Comparison of ENCODE assay signal across 9 mouse cellular contexts in the genomic region with DNA sequence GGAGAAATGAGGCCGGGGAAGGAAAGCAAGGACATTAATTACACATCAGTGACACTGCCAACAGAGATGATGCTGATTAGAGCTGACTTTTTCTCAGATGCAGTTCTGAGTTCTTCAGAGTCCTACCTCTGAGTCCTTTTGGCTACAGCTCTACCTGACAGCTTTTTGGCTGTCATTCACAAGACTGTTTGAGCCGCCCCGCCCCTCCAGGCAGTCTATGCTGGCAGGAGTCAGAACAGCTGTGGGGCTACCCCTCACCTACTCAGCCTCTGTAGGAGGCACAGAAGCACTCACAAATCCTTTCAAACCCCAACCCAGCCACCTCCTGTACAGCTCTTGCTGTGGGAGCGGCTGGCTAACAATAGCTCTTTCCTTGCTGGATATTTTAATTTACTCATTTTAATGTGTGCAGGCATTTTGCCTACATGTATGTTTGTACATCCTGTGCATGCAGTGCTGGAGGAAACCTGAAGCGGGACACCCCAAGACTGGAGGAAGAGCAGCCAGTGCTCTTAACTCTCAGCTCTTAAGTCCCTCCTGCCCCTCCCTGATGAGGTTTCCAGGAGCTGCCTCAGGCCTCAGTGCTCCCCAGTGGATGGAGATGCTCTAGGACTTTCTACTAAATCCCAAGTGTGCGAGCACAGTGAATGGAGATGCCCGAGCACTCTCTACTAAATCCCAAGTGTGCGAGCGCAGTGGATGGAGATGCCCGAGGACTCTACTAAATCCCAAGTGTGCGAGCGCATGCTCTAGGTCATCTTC. TPM values are rescaled to one million over a fixed set of nuclear protein-coding genes. Genes with fewer than 3 reads are reported as not detected.
DNase-seq lines count a peak whose midpoint lies in the region; ATAC-seq lines count a peak whose summit lies in the region.
"Had no signal": no experiment of that assay in that cellular context is flagged by ENCODE, and none has a peak within 500 bp of the region (broad histone marks: within the 10 kb centered on the region; RNA-seq: fewer than 3 reads in every experiment).

No protein-coding gene starts in this region.

- no peaks in the 10 kb centered on the region for H3K36me3 ChIP-seq in neural tube, embryonic 15.5 days
- H3K36me3 ChIP-seq: stomach, embryonic 15.5 days had no signal

- H3K4me1 ChIP-seq in neural tube, embryonic 15.5 days: no peaks in the 10 kb centered on the region

- H3K27me3 ChIP-seq in neural tube, embryonic 15.5 days (replicated peaks): no peaks in the 10 kb centered on the region
- H3K27me3 ChIP-seq: stomach, embryonic 15.5 days had no signal

- no peaks in the 10 kb centered on the region for H3K9me3 ChIP-seq in neural tube, embryonic 15.5 days (replicated peaks)
- H3K9me3 ChIP-seq: stomach, embryonic 15.5 days had no signal

- H3K4me2 ChIP-seq in neural tube, embryonic 15.5 days: no peak overlapping the region
- H3K4me2 ChIP-seq: stomach, embryonic 15.5 days had no signal

- no peak overlapping the region for H3K9ac ChIP-seq in neural tube, embryonic 15.5 days (replicated peaks)
- H3K9ac ChIP-seq: stomach, embryonic 15.5 days had no signal

- DNase-seq in cerebellum, postnatal 14 days: peak; percentile 62 to 72
- no peak for DNase-seq in cerebellum, adult 18-20 months
- peak; percentile 79 for DNase-seq in left cerebral cortex, postnatal 4 days
- no peak for DNase-seq in left cerebral cortex, adult 9 months (ENCODE audit: low spot score in 2 of 2)
- DNase-seq in adrenal gland, postnatal 25 days: peak; percentile 29
- no peak for DNase-seq in natural killer cell, adult 2 months (ENCODE audit: low spot score in 2 of 2)

- H3K4me3 ChIP-seq in neural tube, embryonic 15.5 days (replicated peaks): no peak overlapping the region
- H3K4me3 ChIP-seq: stomach, embryonic 15.5 days had no signal

- WGBS in neural tube, embryonic 15.5 days: 80% methylated on average over 12 of the region's 12 CpGs

- H3K27ac ChIP-seq in neural tube, embryonic 15.5 days (replicated peaks): no peak overlapping the region

- 0 out of 2 replicates have a peak, but pooled peaks have one; percentile 34 for ATAC-seq in megakaryocyte progenitor cell, adult 5-6 weeks (replicated peaks; ENCODE audit: poor library complexity)
- ATAC-seq in neural tube, embryonic 15.5 days (ENCODE audit: low FRiP score): no peak

- intact Hi-C loops in left cerebral cortex, postnatal 4 days (cut with DNase I): no loop called here

RNA-seq across cellular contexts. Expression of a gene that starts 57.5 kb away (rescaled TPM):
- total RNA-seq in left cerebral cortex, postnatal 4 days (2021): 1 to 10 TPM; 3.7 to 3.8 TPM
- total RNA-seq in adrenal gland, postnatal 25 days (2021): 23.2 and 25.2 TPM in 2 replicates
- 39.2 and 40.8 TPM in 2 replicates for total RNA-seq in megakaryocyte progenitor cell, adult 5-6 weeks (2015)
- total RNA-seq in megakaryocyte progenitor cell, adult 5-6 weeks (2017): 23.9 and 24.4 TPM in 2 replicates
- 2.2 and 10.1 TPM in 2 replicates for polyA plus RNA-seq in neural tube, embryonic 15.5 days (2015; fragmentation: Nextera tagmentation; extraction: Ambion mirVana)

RNA-seq across cellular contexts. Expression of a gene that starts 59.4 kb away (rescaled TPM):
- 1 to 10 TPM in 1 of 2 experiments, under 1 TPM in 1; 0.44 to 1.1 TPM for total RNA-seq in left cerebral cortex, postnatal 4 days (2021)
- 2.8 TPM in 2 replicates for total RNA-seq in adrenal gland, postnatal 25 days (2021)
- 0.07 TPM in 1 of 2 replicates, not detected in the other for total RNA-seq in megakaryocyte progenitor cell, adult 5-6 weeks (2015)
- not detected in 2 replicates for total RNA-seq in megakaryocyte progenitor cell, adult 5-6 weeks (2017)
- 0.28 and 0.70 TPM in 2 replicates for polyA plus RNA-seq in neural tube, embryonic 15.5 days (2015; fragmentation: Nextera tagmentation; extraction: Ambion mirVana)

Comparison
In these comparisons a context has a peak if more than half of its experiments do, and no peak if none do; other contexts are left out.
1. DNase-seq: peak in cerebellum, postnatal 14 days (2 of 2), left cerebral cortex, postnatal 4 days (single experiment) and adrenal gland, postnatal 25 days (single experiment); none in cerebellum, adult 18-20 months (0 of 2), left cerebral cortex, adult 9 months (0 of 2) and natural killer cell, adult 2 months (0 of 2).